Mouse (Mus musculus) right cerebral cortex, postnatal 4 days (tissue): Measurements from ENCODE around the gene Rtn1.
A peak's percentile ranks its signal among the peaks of the same experiment; 100 is the strongest.

Experiments used
- DNase-seq: peaks from one replicate; pipeline ENCODE4 v3.0.0-alpha.2; 2022

The Rtn1 gene

GRCm38 (mm10) chr12:72273721-72274414 lies 135.0 kb downstream of the Rtn1 start:
- DNase-seq = no peak

GRCm38 (mm10) chr12:72267614-72268013 lies 141.2 kb downstream of the Rtn1 start:
- no peak for DNase-seq

GRCm38 (mm10) chr12:72265261-72266228 lies 143.3 kb downstream of the Rtn1 start:
- DNase-seq = peak; percentile 70

- DNase-seq = peak; percentile 22
Observed at GRCm38 (mm10) chr12:72263213-72264103, 145.4 kb downstream of the Rtn1 start.

GRCm38 (mm10) chr12:72257000-72257399 lies 151.9 kb downstream of the Rtn1 start:
- DNase-seq = no peak

- no peak for DNase-seq
Observed at GRCm38 (mm10) chr12:72253040-72253439, 155.8 kb downstream of the Rtn1 start.

- no peak for DNase-seq
Observed at GRCm38 (mm10) chr12:72251890-72252445, 156.9 kb downstream of the Rtn1 start.

GRCm38 (mm10) chr12:72244951-72245350 lies 163.9 kb downstream of the Rtn1 start:
- no peak for DNase-seq

GRCm38 (mm10) chr12:72242807-72243206 lies 166.0 kb downstream of the Rtn1 start:
- DNase-seq = no peak

- DNase-seq = no peak
Observed at GRCm38 (mm10) chr12:72240506-72240905, 168.3 kb downstream of the Rtn1 start.

GRCm38 (mm10) chr12:72239230-72239894 lies 169.5 kb downstream of the Rtn1 start:
- DNase-seq = no peak

GRCm38 (mm10) chr12:72237251-72237650 lies 171.6 kb downstream of the Rtn1 start:
- no peak for DNase-seq

GRCm38 (mm10) chr12:72236564-72237011 lies 172.3 kb downstream of the Rtn1 start:
- DNase-seq = peak; percentile 91

- DNase-seq = peak; percentile 57
Observed at GRCm38 (mm10) chr12:72235621-72236351, 173.1 kb downstream of the Rtn1 start.

GRCm38 (mm10) chr12:72234966-72235365 lies 173.9 kb downstream of the Rtn1 start:
- DNase-seq = no peak

- DNase-seq = no peak
Observed at GRCm38 (mm10) chr12:72234151-72234550, 174.7 kb downstream of the Rtn1 start.

GRCm38 (mm10) chr12:72232826-72233790 lies 175.7 kb downstream of the Rtn1 start:
- DNase-seq = no peak

- DNase-seq = no peak
Observed at GRCm38 (mm10) chr12:72232176-72232575, 176.7 kb downstream of the Rtn1 start.

GRCm38 (mm10) chr12:72229451-72230196 lies 179.2 kb downstream of the Rtn1 start:
- no peak for DNase-seq
